Comparison of ENCODE assay signal across 11 mouse cellular contexts in genomic region chrX:101448886-101449475, GRCm38 (mm10). TPM values are rescaled to one million over a fixed set of nuclear protein-coding genes. Genes with fewer than 3 reads are reported as not detected.
DNase-seq lines count a peak whose midpoint lies in the region; ATAC-seq and TF ChIP-seq lines count a peak whose summit lies in the region.
"Had no signal": no experiment of that assay in that cellular context is flagged by ENCODE, and none has a peak within 500 bp of the region (broad histone marks: within the 10 kb centered on the region; RNA-seq: fewer than 3 reads in every experiment).

Gene Itgb1bp2 (plus strand): TSS chrX:101449088.

- TF ChIP-seq POLR2A in limb, embryonic 14.5 days (IDR thresholded peaks at IDR 0.05; ENCODE audit: borderline replicate concordance, extremely low read depth, insufficient read depth, insufficient read length), result no peak
- TF ChIP-seq POLR2A in cerebellum, adult 2 months (IDR thresholded peaks at IDR 0.05; ENCODE audit: borderline replicate concordance, insufficient read depth, low read length), result no peak

- peak; percentile 13 for DNase-seq in R1 (ENCODE audit: low read depth, low spot score)
- DNase-seq in gastrocnemius, postnatal 10 days, result no peak
- DNase-seq in limb, embryonic 14.5 days (ENCODE audit: low spot score), result no peak
- DNase-seq in cerebellum, adult 2 months, result no peak
- no peak for DNase-seq in frontal cortex, postnatal 25 days (ENCODE audit: low spot score in 2 of 2)
- DNase-seq in spleen, postnatal 4 days (ENCODE audit: low spot score in 2 of 2), result no peak
- DNase-seq: adrenal gland, postnatal 10 days; cerebellum, adult 11 months had no signal

- H3K4me2 ChIP-seq in heart, embryonic 15.5 days, result peak within 1 kb of the TSS; percentile 48
- H3K4me2 ChIP-seq in limb, embryonic 14.5 days (replicated peaks; ENCODE audit: low read depth, low read length, severe bottlenecking), result no peak within 1 kb of the TSS
- H3K4me2 ChIP-seq: embryonic facial prominence, embryonic 12.5 days had no signal

- no peaks in the 10 kb centered on the region for H3K4me1 ChIP-seq in heart, embryonic 15.5 days (replicated peaks)
- no peaks in the 10 kb centered on the region for H3K4me1 ChIP-seq in limb, embryonic 14.5 days (ENCODE audit: control insufficient read depth, insufficient read depth, low read length)
- H3K4me1 ChIP-seq in cerebellum, adult 2 months (ENCODE audit: control insufficient read depth, insufficient read depth, low read length), result no peaks in the 10 kb centered on the region
- H3K4me1 ChIP-seq: embryonic facial prominence, embryonic 12.5 days had no signal

- 53% methylated on average over 4 of the region's 4 CpGs for WGBS in heart, embryonic 15.5 days
- WGBS in limb, embryonic 14.5 days, result 73% methylated on average over 4 of the region's 4 CpGs
- 72% methylated on average over 4 of the region's 4 CpGs for WGBS in cerebellum, adult 2 months

- TF ChIP-seq CTCF in cerebellum, adult 2 months (IDR thresholded peaks at IDR 0.05; ENCODE audit: borderline replicate concordance, insufficient read depth, low read depth, low read length), result no peak

- H3K4me3 ChIP-seq in heart, embryonic 15.5 days, result peak within 1 kb of the TSS; percentile 36
- no peak within 1 kb of the TSS for H3K4me3 ChIP-seq in limb, embryonic 14.5 days (replicated peaks; ENCODE audit: low read length)
- H3K4me3 ChIP-seq in cerebellum, adult 2 months (replicated peaks; ENCODE audit: insufficient read depth, low read depth, low read length), result no peak within 1 kb of the TSS
- H3K4me3 ChIP-seq: embryonic facial prominence, embryonic 12.5 days had no signal

- H3K9me3 ChIP-seq in heart, embryonic 15.5 days (replicated peaks), result no peaks in the 10 kb centered on the region
- no peaks in the 10 kb centered on the region for H3K9me3 ChIP-seq in limb, embryonic 14.5 days (ENCODE audit: control insufficient read depth, low read length)
- H3K9me3 ChIP-seq: embryonic facial prominence, embryonic 12.5 days had no signal

- peak within 1 kb of the TSS; percentile 82 for H3K27ac ChIP-seq in heart, embryonic 15.5 days
- no peak within 1 kb of the TSS for H3K27ac ChIP-seq in limb, embryonic 14.5 days (replicated peaks; ENCODE audit: low read depth, low read length)
- H3K27ac ChIP-seq in cerebellum, adult 2 months (ENCODE audit: insufficient read depth, low read length), result no peak within 1 kb of the TSS
- H3K27ac ChIP-seq: embryonic facial prominence, embryonic 12.5 days had no signal

- peak within 1 kb of the TSS; percentile 40 for H3K9ac ChIP-seq in heart, embryonic 15.5 days
- no peak within 1 kb of the TSS for H3K9ac ChIP-seq in limb, embryonic 14.5 days (ENCODE audit: low read depth, low read length, severe bottlenecking)
- H3K9ac ChIP-seq: embryonic facial prominence, embryonic 12.5 days had no signal

- peaks cover 35% of the 10 kb centered on the region for H3K36me3 ChIP-seq in heart, embryonic 15.5 days
- H3K36me3 ChIP-seq in limb, embryonic 14.5 days (ENCODE audit: control insufficient read depth, insufficient read depth, low read length), result peaks cover 54% of the 10 kb centered on the region

- ATAC-seq in heart, embryonic 15.5 days (replicated peaks; ENCODE audit: insufficient number of reproducible peaks, insufficient read depth, low FRiP score, low read depth), result peak; percentile 76
- ATAC-seq in limb, embryonic 14.5 days (ENCODE audit: low FRiP score, low read depth), result peak; percentile 46; the same call in 1 of the 2 replicates

- no peaks in the 10 kb centered on the region for H3K27me3 ChIP-seq in heart, embryonic 15.5 days
- no peaks in the 10 kb centered on the region for H3K27me3 ChIP-seq in limb, embryonic 14.5 days (ENCODE audit: control insufficient read depth, insufficient read depth, low read length)
- H3K27me3 ChIP-seq in cerebellum, adult 2 months (ENCODE audit: control insufficient read depth, insufficient read depth, low read length), result no peaks in the 10 kb centered on the region
- H3K27me3 ChIP-seq: embryonic facial prominence, embryonic 12.5 days had no signal

RNA-seq across cellular contexts. Expression of gene Itgb1bp2, which starts in this region (rescaled TPM):
- 100 to 1,000 TPM; 531 to 549 TPM for total RNA-seq in gastrocnemius, postnatal 10 days (2021)
- polyA plus RNA-seq in heart, embryonic 15.5 days (2015; fragmentation: Nextera tagmentation; extraction: Ambion mirVana), result 77.1 and 88.5 TPM in 2 replicates
- polyA plus RNA-seq in limb, embryonic 14.5 days (2012; rRNA removed), result 55.3 and 70.9 TPM in 2 replicates
- polyA plus RNA-seq in limb, embryonic 14.5 days (2014; fragmentation: Nextera tagmentation; extraction: Ambion mirVana), result 35.2 and 47.0 TPM in 2 replicates
- 2.0 and 2.9 TPM in 2 replicates for polyA plus RNA-seq in cerebellum, adult 2 months (2012; rRNA removed)
- polyA plus RNA-seq: testis, adult 2 months had no signal
